Mouse (Mus musculus) E14TG2a.4 (cell line): ENCODE results near the gene Cbx7.

Experiments
- CTCF ChIP-seq: conservative IDR thresholded peaks from 2 replicates; pipeline ENCODE4 v1.5.1; 2014; ENCODE audit warnings: low read length
- NANOG ChIP-seq: IDR thresholded peaks from 2 replicates; pipeline ENCODE4 v1.6.1; 2014; ENCODE audit warnings: borderline replicate concordance, low read length, mixed read lengths
- POU5F1 ChIP-seq: IDR thresholded peaks from 2 replicates; pipeline ENCODE4 v1.6.1; 2014; ENCODE audit warnings: low read length, borderline replicate concordance

GRCm38 (mm10) chr15:80003581-80003980 is 32.7 kb upstream of the Cbx7 start:
- TF ChIP-seq CTCF (no peak), NANOG (no peak), POU5F1 (no peak)
